Mouse (Mus musculus) heart, postnatal 0 days (tissue): Measurements from ENCODE around the gene Ncf1.

Source experiments
- CTCF ChIP-seq: IDR thresholded peaks from 2 replicates; pipeline ENCODE4 v1.5.1; 2016; ENCODE audit warnings: antibody characterized with exemption, control low read depth, low read depth
- EP300 ChIP-seq: IDR thresholded peaks from 2 replicates; pipeline ENCODE4 v1.6.1; 2016; ENCODE audit warnings: antibody characterized with exemption, low read depth

- no peak for TF ChIP-seq CTCF
- TF ChIP-seq EP300, result no peak
Measured at GRCm38 (mm10) chr5:134182735-134183134, 46.7 kb downstream of the Ncf1 start.
